Mouse (Mus musculus) stomach, embryonic 16.5 days (tissue): ENCODE results near the gene Zfp119b. TPM values are rescaled to one million over a fixed set of nuclear protein-coding genes. Genes with fewer than 3 reads are reported as not detected.
"Not testable (repeated sequence)": the region's sequence is repeated elsewhere in the genome, so short reads cannot be mapped to it uniquely, and the experiment has no call there.

ENCODE experiments used
- ATAC-seq: fragments of 200-750 bp; cut with Nextera tagmentation; 2 replicates; pipeline ENCODE4 v1.8.0; 2017; ENCODE audit warnings: moderate number of reproducible peaks, moderate TSS enrichment; ENCODE audit not compliant: insufficient read depth, low FRiP score
- H3K27ac ChIP-seq: fragments of 300-500 bp; sonication (generic); 2 replicates; pipeline ENCODE4 v1.5.1; 2014; ENCODE audit warnings: low read length
- H3K27me3 ChIP-seq: fragments of 300-500 bp; sonication (generic); 2 replicates; pipeline ENCODE4 v1.6.1; 2014; ENCODE audit warnings: low read length, control low read depth, mixed read lengths; ENCODE audit not compliant: control insufficient read depth, insufficient read depth
- H3K36me3 ChIP-seq: fragments of 300-500 bp; sonication (generic); 2 replicates; pipeline ENCODE4 v1.6.1; 2014; ENCODE audit warnings: low read length; ENCODE audit not compliant: control insufficient read depth, insufficient read depth
- H3K4me1 ChIP-seq: fragments of 300-500 bp; sonication (generic); 2 replicates; pipeline ENCODE4 v1.6.1; 2014; ENCODE audit warnings: low read length, control low read depth, mixed read lengths; ENCODE audit not compliant: control insufficient read depth, insufficient read depth
- H3K4me2 ChIP-seq: fragments of 300-500 bp; sonication (generic); 2 replicates; pipeline ENCODE4 v1.6.1; 2014; ENCODE audit warnings: low read depth, low read length, mixed read lengths
- H3K4me3 ChIP-seq: fragments of 300-500 bp; sonication (generic); replicated peaks from 2 replicates; pipeline ENCODE4 v1.5.1; 2014; ENCODE audit warnings: mild to moderate bottlenecking, low read length
- H3K9ac ChIP-seq: fragments of 300-500 bp; sonication (generic); 2 replicates; pipeline ENCODE4 v1.6.1; 2014; ENCODE audit warnings: low read length
- H3K9me3 ChIP-seq: fragments of 300-500 bp; sonication (generic); replicated peaks from 2 replicates; pipeline ENCODE4 v1.6.1; 2016; ENCODE audit warnings: low read length, control low read depth; ENCODE audit not compliant: control insufficient read depth
- WGBS: fragments of 180-500 bp; shearing (Covaris S2); extraction: QIAGEN DNeasy Blood & Tissue Kit; methylation state at CpG from one replicate; pipeline ENCODE4 v1.1.7; 2014; 5-methylcytosine and 5-hydroxymethylcytosine counted together
- polyA plus RNA-seq: library from polyadenylated mRNA; unstranded; fragments of >200 nt; fragmentation: Nextera tagmentation; extraction: Ambion mirVana; gene quantifications from 2 replicates; pipeline ENCODE4 v1.2.1, GENCODE M21; 2015

The Zfp119b gene
- polyA plus RNA-seq, 1 experiment from 2014 or later: 6.0 TPM

DNA sequence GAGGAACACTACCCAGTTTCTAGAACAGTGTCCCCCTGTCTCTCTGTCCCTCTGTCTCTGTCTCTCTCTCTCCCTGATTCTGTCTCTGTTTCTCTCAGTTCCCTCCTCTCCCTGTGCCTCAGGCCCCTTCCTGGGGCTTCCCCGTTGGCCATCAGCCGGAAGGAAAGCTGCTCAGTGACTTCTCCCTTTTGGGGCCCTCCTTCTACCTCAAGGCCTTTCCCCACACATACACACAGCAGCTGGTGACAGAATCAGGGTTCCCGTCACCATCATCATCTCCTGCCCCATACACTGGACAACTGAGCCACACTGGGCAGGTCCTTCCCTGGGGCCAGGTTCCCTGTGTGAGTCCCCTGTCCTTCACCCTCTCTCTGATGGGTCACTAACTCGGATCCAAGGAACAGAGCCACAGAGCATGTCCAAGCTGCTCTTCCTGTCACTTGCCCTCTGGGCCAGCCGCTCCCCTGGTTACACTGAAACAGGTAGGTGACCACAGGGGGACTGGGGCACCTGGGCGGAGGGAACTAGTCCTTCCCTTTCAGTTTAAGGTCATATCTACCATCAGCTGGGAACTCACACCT lies 3.2 kb upstream of the Zfp119b start, which contains the start of gene Ebi3:
TSS of gene Ebi3 (plus strand) at position 194 of the 581 bp plus-strand sequence.
- Histone ChIP-seq H3K4me2 (no peak within 1 kb of the TSS), H3K4me3 (no peak within 1 kb of the TSS), H3K9ac (peak within 1 kb of the TSS; percentile 33; the same call in 1 of the 2 replicates), H3K4me1 (peaks cover 4% of the 10 kb centered on the region; the same call in 1 of the 2 replicates), H3K27ac (no peak within 1 kb of the TSS), H3K36me3 (no peaks in the 10 kb centered on the region), H3K9me3 (no peaks in the 10 kb centered on the region), H3K27me3 (no peaks in the 10 kb centered on the region; the same call in 1 of the 2 replicates)
- ATAC-seq: no peak
- WGBS: 65% methylated on average over 6 of the region's 6 CpGs

DNA sequence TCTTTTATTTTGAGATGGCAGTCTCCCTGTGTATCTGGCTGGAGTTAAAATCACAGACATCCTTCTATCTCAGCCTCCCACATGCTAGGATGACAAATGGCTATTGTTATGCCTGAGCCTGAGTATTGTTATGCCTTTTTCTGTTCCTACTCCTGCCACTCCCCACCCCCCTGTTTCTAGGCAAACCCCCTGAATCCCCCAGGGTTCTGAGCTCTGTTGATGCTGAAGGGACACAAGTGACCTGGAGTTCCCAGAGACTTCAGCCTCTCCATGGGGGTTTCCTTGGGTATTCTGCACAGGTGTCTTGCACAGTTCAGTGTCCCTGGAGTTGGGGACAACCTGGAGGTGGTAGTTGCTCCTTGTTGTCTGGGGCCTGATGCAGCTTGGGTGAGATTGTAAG lies 2.7 kb upstream of the Zfp119b start:
- Histone ChIP-seq H3K4me1 (no peaks in the 10 kb centered on the region; the same call in 1 of the 2 replicates), H3K36me3 (no peaks in the 10 kb centered on the region), H3K27ac (no peak overlapping the region), H3K4me3 (no peak overlapping the region), H3K9me3 (no peaks in the 10 kb centered on the region), H3K4me2 (no peak overlapping the region), H3K9ac (no peak overlapping the region), H3K27me3 (no peaks in the 10 kb centered on the region; the same call in 1 of the 2 replicates)
- no peak for ATAC-seq

- 72% methylated on average over 9 of the region's 9 CpGs for WGBS
- no peak overlapping the region for H3K4me2 ChIP-seq
- no peak overlapping the region for H3K4me3 ChIP-seq
- no peaks in the 10 kb centered on the region; the same call in 1 of the 2 replicates for H3K27me3 ChIP-seq
- ATAC-seq: no peak
- no peaks in the 10 kb centered on the region for H3K9me3 ChIP-seq
- H3K9ac ChIP-seq: no peak overlapping the region
- no peak overlapping the region for H3K27ac ChIP-seq
- no peaks in the 10 kb centered on the region for H3K4me1 ChIP-seq
- no peaks in the 10 kb centered on the region for H3K36me3 ChIP-seq
These were observed 1.3 kb upstream of the Zfp119b start for GRCm38 (mm10) chr17:55950601-55951000.

DNA sequence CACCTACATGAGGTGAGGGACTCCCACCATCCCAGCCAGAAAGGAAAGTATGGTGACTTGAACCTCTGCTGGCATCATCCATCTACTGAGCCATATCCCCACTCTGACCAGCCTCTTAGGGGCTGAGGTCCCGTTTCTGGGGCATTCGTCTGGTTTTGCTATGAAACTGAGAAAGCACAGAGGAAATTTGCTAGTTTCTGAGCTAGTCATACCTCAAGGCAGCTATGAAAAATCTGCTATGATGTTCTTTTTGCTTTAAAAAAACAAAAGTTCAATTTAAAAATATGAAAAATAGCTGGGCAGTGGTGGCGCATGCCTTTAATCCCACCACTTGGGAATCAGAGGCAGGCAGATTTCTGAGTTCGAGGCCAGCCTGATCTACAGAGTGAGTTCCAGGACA lies 653 bp downstream of the Zfp119b start:
- Histone ChIP-seq H3K9ac (no peak overlapping the region), H3K4me2 (no peak overlapping the region), H3K9me3 (no peaks in the 10 kb centered on the region), H3K27me3 (no peaks in the 10 kb centered on the region), H3K36me3 (no peaks in the 10 kb centered on the region), H3K4me3 (no peak overlapping the region), H3K4me1 (no peaks in the 10 kb centered on the region), H3K27ac (no peak overlapping the region)
- no peak for ATAC-seq
- whole genome bisulfite sequencing: 85% methylated on average over 4 of the region's 4 CpGs

DNA sequence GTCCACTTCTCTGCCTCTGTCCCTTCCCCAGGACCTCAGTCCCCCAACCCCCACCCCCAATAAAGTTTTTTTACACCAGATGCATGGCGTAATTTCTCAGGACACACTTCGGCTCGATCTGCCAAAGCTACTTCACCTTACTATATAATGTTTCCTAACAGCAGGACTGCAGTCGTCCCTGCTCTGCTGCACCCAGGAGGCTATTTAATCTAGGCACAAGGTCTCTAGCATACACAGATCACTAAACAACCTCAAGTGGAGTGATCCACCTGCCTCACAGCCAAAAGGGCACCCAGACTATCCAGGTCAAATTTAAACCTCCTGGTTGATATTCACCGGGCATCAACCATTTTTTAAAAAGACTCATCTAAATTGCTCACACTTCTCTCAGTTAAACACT lies 3.6 kb downstream of the Zfp119b start:
- WGBS: 26% methylated on average over 5 of the region's 5 CpGs
- peak overlapping the region; percentile 89 for H3K4me2 ChIP-seq
- H3K4me1 ChIP-seq: no peaks in the 10 kb centered on the region
- peak overlapping the region; percentile 92 for H3K27ac ChIP-seq
- H3K4me3 ChIP-seq: peak overlapping the region; percentile 58
- H3K9me3 ChIP-seq: no peaks in the 10 kb centered on the region
- peak overlapping the region; percentile 74 for H3K9ac ChIP-seq
- H3K36me3 ChIP-seq: no peaks in the 10 kb centered on the region
- ATAC-seq: no peak
- H3K27me3 ChIP-seq: no peaks in the 10 kb centered on the region

DNA sequence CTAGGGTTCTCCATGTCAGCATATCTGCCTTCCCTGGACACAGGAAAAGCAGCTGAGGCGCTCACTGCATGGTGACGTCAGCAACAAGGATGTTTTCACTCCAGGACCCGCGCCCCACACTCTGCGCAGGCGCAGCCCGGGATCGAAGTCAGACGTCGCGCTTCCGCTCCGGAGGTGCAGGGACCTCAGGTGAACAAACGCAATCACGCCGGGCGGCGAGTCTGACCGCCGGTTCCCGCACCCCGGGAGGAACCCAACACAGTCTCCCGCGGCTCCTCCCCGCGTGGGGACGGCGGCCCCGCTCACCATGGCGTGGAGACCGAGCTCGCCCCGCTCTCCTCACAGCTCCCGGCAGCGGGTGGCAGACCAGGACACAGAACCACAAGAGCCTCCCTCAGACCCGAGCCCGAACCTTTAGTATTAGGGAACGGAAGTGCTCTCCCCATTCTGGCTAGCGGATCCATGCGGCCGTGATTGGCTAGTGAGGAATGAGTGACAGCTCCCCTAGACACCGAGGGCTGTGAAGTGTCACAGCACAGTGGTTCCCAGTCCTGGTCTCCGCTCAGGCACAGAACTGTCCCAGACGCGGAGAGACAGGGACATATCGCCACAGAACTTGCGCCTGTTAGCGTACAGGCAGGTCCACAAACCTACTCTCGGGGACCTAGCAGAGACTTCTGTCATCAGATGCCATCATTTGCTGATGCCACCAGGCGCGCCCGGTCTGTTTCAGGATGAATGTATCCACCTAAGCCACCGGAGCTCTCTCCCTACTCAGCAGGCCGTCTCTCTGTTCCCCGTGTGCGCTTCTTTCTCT lies 4.2 kb downstream of the Zfp119b start:
- not testable (repeated sequence) for H3K4me1 ChIP-seq, H3K36me3 ChIP-seq, H3K9me3 ChIP-seq, H3K27me3 ChIP-seq
- ATAC-seq: peak; percentile 96
- Histone ChIP-seq H3K9ac (peak overlapping the region; percentile 74), H3K4me2 (peak overlapping the region; percentile 89), H3K27ac (peak overlapping the region; percentile 92), H3K4me3 (peak overlapping the region; percentile 58)
- whole genome bisulfite sequencing: under 1% methylated on average over 52 of the region's 56 CpGs

DNA sequence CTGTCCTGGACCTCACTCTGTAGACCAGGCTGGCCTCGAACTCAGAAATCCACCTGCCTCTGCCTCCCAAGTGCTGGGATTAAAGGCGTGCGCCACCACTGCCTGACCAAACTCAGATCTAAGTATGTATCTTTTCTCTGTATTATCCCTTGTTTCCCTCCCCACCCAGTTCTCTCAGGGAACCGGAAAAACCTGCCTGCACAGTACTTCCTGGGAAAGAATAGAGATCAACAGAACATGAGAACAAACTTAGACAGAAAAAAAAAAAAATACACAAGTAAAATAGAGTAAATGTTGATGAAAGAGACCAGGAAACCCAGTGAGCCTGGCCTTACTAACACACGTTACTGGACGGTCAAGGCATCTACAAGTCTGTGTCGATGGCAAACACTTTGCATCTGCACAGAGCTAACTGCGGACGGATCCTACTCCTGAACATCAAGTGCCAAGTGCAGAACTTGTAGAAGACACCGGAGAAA lies 4.9 kb downstream of the Zfp119b start:
- ATAC-seq: peak; percentile 10; the same call in 1 of the 2 replicates
- not testable (repeated sequence) for H3K27me3 ChIP-seq, H3K9me3 ChIP-seq, H3K36me3 ChIP-seq, H3K4me1 ChIP-seq
- Histone ChIP-seq H3K4me3 (peak overlapping the region; percentile 58), H3K9ac (peak overlapping the region; percentile 60), H3K4me2 (peak overlapping the region; percentile 89), H3K27ac (peak overlapping the region; percentile 92)
- 22% methylated on average over 10 of the region's 10 CpGs for WGBS

GRCm38 (mm10) chr17:55933191-55933590 lies 16.1 kb downstream of the Zfp119b start:
- ATAC-seq: no peak
- Histone ChIP-seq H3K4me2 (no peak overlapping the region), H3K36me3 (no peaks in the 10 kb centered on the region), H3K27ac (no peak overlapping the region), H3K27me3 (no peaks in the 10 kb centered on the region), H3K9ac (no peak overlapping the region), H3K9me3 (peaks cover 3% of the 10 kb centered on the region; the same call in 1 of the 2 replicates), H3K4me1 (peaks cover 4% of the 10 kb centered on the region; the same call in 1 of the 2 replicates), H3K4me3 (no peak overlapping the region)
- 93% methylated on average over 15 of the region's 15 CpGs for WGBS

DNA sequence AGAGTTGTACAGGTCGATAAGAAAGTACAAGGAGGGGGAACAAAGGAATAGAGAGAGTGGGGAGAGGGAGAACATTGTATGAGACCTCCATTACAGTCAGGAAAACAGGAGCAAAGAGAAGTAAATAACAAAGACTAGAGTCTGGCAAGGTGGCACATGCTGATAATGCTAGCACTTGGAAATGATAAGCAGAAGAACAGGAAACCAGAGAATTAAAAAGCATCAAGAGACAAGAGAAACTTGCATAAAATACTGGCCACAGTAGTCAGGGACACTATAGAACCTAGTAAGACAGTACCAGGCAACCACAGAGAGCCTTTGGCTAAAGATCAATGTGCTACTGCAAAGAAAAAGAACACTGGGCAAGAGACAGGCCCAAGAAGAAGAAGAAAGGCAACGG lies 16.7 kb downstream of the Zfp119b start:
- Histone ChIP-seq H3K4me2 (peak overlapping the region; percentile 90), H3K9ac (peak overlapping the region; percentile 83), H3K4me1 (peaks cover 4% of the 10 kb centered on the region; the same call in 1 of the 2 replicates), H3K27me3 (no peaks in the 10 kb centered on the region), H3K36me3 (no peaks in the 10 kb centered on the region), H3K27ac (no peak overlapping the region), H3K4me3 (peak overlapping the region; percentile 75), H3K9me3 (peaks cover 3% of the 10 kb centered on the region; the same call in 1 of the 2 replicates)
- no peak for ATAC-seq
- WGBS: 65% methylated on average over 2 of the region's 2 CpGs
